Mouse (Mus musculus): ENCODE results near the gene Cdh8. TPM values are rescaled to one million over a fixed set of nuclear protein-coding genes. Genes with fewer than 3 reads are reported as not detected.

Cdh8 gene
- total and polyA plus RNA-seq, 3 experiments = not detected

GRCm38 (mm10) chr8:99314561-99314960 lies 101.7 kb downstream of the Cdh8 start:
- no peaks in the 10 kb centered on the region for H3K4me1 ChIP-seq (ENCODE audit: control insufficient read depth in 1 of 2, insufficient read depth in 2 of 2, low read length in 2 of 2)
- H3K79me2 ChIP-seq (ENCODE audit: control insufficient read depth, insufficient read depth, low read length, poor library complexity) = no peaks in the 10 kb centered on the region
- no peaks in the 10 kb centered on the region for H3K9me3 ChIP-seq (replicated peaks; ENCODE audit: insufficient read depth, low read length)
- TF ChIP-seq ZMIZ1 (IDR thresholded peaks at IDR 0.05; ENCODE audit: low read depth, low read length) (no peak), E2F4 (IDR thresholded peaks at IDR 0.05; ENCODE audit: borderline replicate concordance, low read depth, low read length) (no peak), HCFC1 (IDR thresholded peaks at IDR 0.05; ENCODE audit: low read depth, low read length) (no peak), MYC (IDR thresholded peaks at IDR 0.05; ENCODE audit: low read depth, low read length) (no peak), CTCF (IDR thresholded peaks at IDR 0.05 in 2 of 3, conservative IDR thresholded peaks at IDR 0.05 in 1 of 3; ENCODE audit: control insufficient read depth in 1 of 3, insufficient read depth in 1 of 3, low read depth in 2 of 3, low read length in 3 of 3, poor library complexity in 1 of 3, severe bottlenecking in 1 of 3) (no peak), TCF12 (IDR thresholded peaks at IDR 0.05; ENCODE audit: low read depth, low read length) (no peak), POLR2AphosphoS2 (IDR thresholded peaks at IDR 0.05; ENCODE audit: low read length) (no peak), GATA1 (IDR thresholded peaks at IDR 0.05; ENCODE audit: low read depth, low read length) (no peak), POLR2AphosphoS5 (IDR thresholded peaks at IDR 0.05; ENCODE audit: borderline replicate concordance, low read depth, low read length) (no peak), ELF1 (IDR thresholded peaks at IDR 0.05; ENCODE audit: low read depth, low read length) (no peak), CHD1 (IDR thresholded peaks at IDR 0.05; ENCODE audit: low read depth, low read length) (no peak), RAD21 (IDR thresholded peaks at IDR 0.05; ENCODE audit: low read depth, low read length) (no peak)
- H3K9ac ChIP-seq (ENCODE audit: control insufficient read depth, low read depth, low read length, poor library complexity, severe bottlenecking) = no peak overlapping the region
- H3K4me3 ChIP-seq (ENCODE audit: control insufficient read depth in 1 of 2, insufficient read depth in 1 of 2, low read depth in 2 of 2, low read length in 2 of 2) = no peak overlapping the region
- H3K27me3 ChIP-seq (ENCODE audit: control insufficient read depth in 1 of 2, insufficient read depth in 2 of 2, low read length in 2 of 2) = no peaks in the 10 kb centered on the region
- H3K36me3 ChIP-seq (ENCODE audit: control insufficient read depth in 1 of 2, insufficient read depth in 2 of 2, low read length in 2 of 2) = no peaks in the 10 kb centered on the region
- DNase-seq (ENCODE audit: low read depth, low spot score) = no peak
- H3K27ac ChIP-seq (ENCODE audit: control insufficient read depth, low read depth, low read length) = no peak overlapping the region

GRCm38 (mm10) chr8:99304184-99304583 lies 112.1 kb downstream of the Cdh8 start:
- no peaks in the 10 kb centered on the region for H3K27me3 ChIP-seq (ENCODE audit: control insufficient read depth in 1 of 2, insufficient read depth in 2 of 2, low read length in 2 of 2)
- no peak overlapping the region for H3K9ac ChIP-seq (ENCODE audit: control insufficient read depth, low read depth, low read length, poor library complexity, severe bottlenecking)
- H3K9me3 ChIP-seq (replicated peaks; ENCODE audit: insufficient read depth, low read length) = no peaks in the 10 kb centered on the region
- no peaks in the 10 kb centered on the region for H3K36me3 ChIP-seq (ENCODE audit: control insufficient read depth in 1 of 2, insufficient read depth in 2 of 2, low read length in 2 of 2)
- DNase-seq (ENCODE audit: low read depth, low spot score) = no peak
- H3K4me3 ChIP-seq (ENCODE audit: control insufficient read depth in 1 of 2, insufficient read depth in 1 of 2, low read depth in 2 of 2, low read length in 2 of 2) = no peak overlapping the region
- no peak for TF ChIP-seq UBTF (IDR thresholded peaks at IDR 0.05; ENCODE audit: borderline replicate concordance, insufficient read depth, low read depth, low read length)
- no peak for TF ChIP-seq CHD1 (IDR thresholded peaks at IDR 0.05; ENCODE audit: low read depth, low read length)
- TF ChIP-seq ETS1 (IDR thresholded peaks at IDR 0.05; ENCODE audit: low read depth, low read length) = no peak
- TF ChIP-seq NRF1 (IDR thresholded peaks at IDR 0.05; ENCODE audit: insufficient read depth, low read depth, low read length, poor library complexity, severe bottlenecking) = no peak
- TF ChIP-seq GABPA (IDR thresholded peaks at IDR 0.05; ENCODE audit: low read depth, low read length) = no peak
- TF ChIP-seq KAT2A (conservative IDR thresholded peaks at IDR 0.05; ENCODE audit: low read depth, low read length) = no peak
- no peak for TF ChIP-seq MAZ (IDR thresholded peaks at IDR 0.05; ENCODE audit: low read depth, low read length)
- no peak for TF ChIP-seq ZNF384 (IDR thresholded peaks at IDR 0.05; ENCODE audit: low read depth, low read length)
- TF ChIP-seq MXI1 (IDR thresholded peaks at IDR 0.05; ENCODE audit: low read depth, low read length) = no peak
- TF ChIP-seq EP300 (IDR thresholded peaks at IDR 0.05; ENCODE audit: low read depth in 1 of 2, low read length in 2 of 2) = no peak
- TF ChIP-seq BHLHE40 (IDR thresholded peaks at IDR 0.05; ENCODE audit: borderline replicate concordance, low read depth, low read length) = no peak
- TF ChIP-seq SIN3A (IDR thresholded peaks at IDR 0.05; ENCODE audit: low read length) = no peak
- no peak for TF ChIP-seq MYB (IDR thresholded peaks at IDR 0.05; ENCODE audit: low read depth, low read length)
- TF ChIP-seq MAFK (IDR thresholded peaks at IDR 0.05; ENCODE audit: borderline replicate concordance, low read depth, low read length) = no peak
- TF ChIP-seq RCOR1 (IDR thresholded peaks at IDR 0.05; ENCODE audit: low read depth, low read length) = no peak
- TF ChIP-seq CHD2 (IDR thresholded peaks at IDR 0.05; ENCODE audit: low read length) = no peak
- no peak for TF ChIP-seq SMC3 (IDR thresholded peaks at IDR 0.05; ENCODE audit: low read depth, low read length)
- TF ChIP-seq POLR2AphosphoS2 (IDR thresholded peaks at IDR 0.05; ENCODE audit: low read length) = no peak
- TF ChIP-seq MYC (IDR thresholded peaks at IDR 0.05; ENCODE audit: low read depth, low read length) = no peak
- TF ChIP-seq JUND (IDR thresholded peaks at IDR 0.05; ENCODE audit: low read depth, low read length) = no peak
- H3K79me2 ChIP-seq (ENCODE audit: control insufficient read depth, insufficient read depth, low read length, poor library complexity) = no peaks in the 10 kb centered on the region
- no peak overlapping the region for H3K27ac ChIP-seq (ENCODE audit: control insufficient read depth, low read depth, low read length)
- no peaks in the 10 kb centered on the region for H3K4me1 ChIP-seq (ENCODE audit: control insufficient read depth in 1 of 2, insufficient read depth in 2 of 2, low read length in 2 of 2)
